13 mouse cellular contexts compared by ENCODE assay signal in genomic region chr13:108060286-108060885, GRCm38 (mm10). TPM values are rescaled to one million over a fixed set of nuclear protein-coding genes. Genes with fewer than 3 reads are reported as not detected.
DNase-seq lines count a peak whose midpoint lies in the region; ATAC-seq and TF ChIP-seq lines count a peak whose summit lies in the region.
"Had no signal": no experiment of that assay in that cellular context is flagged by ENCODE, and none has a peak within 500 bp of the region (broad histone marks: within the 10 kb centered on the region; RNA-seq: fewer than 3 reads in every experiment).

No protein-coding gene starts in this region.

- WGBS in forebrain, embryonic 15.5 days, result 4% methylated on average over 7 of the region's 7 CpGs
- 13% methylated on average over 7 of the region's 7 CpGs for whole genome bisulfite sequencing in midbrain, embryonic 11.5 days

- no peaks in the 10 kb centered on the region for H3K27me3 ChIP-seq in forebrain, embryonic 15.5 days
- no peaks in the 10 kb centered on the region for H3K27me3 ChIP-seq in midbrain, embryonic 11.5 days (ENCODE audit: control insufficient read depth, insufficient read depth, low read length)
- H3K27me3 ChIP-seq: limb, embryonic 13.5 days; neural tube, embryonic 12.5 days had no signal

- H3K4me2 ChIP-seq in forebrain, embryonic 15.5 days (replicated peaks), result no peak overlapping the region
- H3K4me2 ChIP-seq in midbrain, embryonic 11.5 days, result no peak overlapping the region
- H3K4me2 ChIP-seq: limb, embryonic 13.5 days; neural tube, embryonic 12.5 days had no signal

- peak in 1 of 2 experiments; percentile 43 for DNase-seq in layer of hippocampus, adult 2 months (ENCODE audit: low spot score in 2 of 2)
- no peak for DNase-seq in layer of hippocampus, adult 9-10 months (ENCODE audit: low spot score)
- peak; percentile 25 for DNase-seq in embryo, embryonic 11 days
- peak; percentile 91 for DNase-seq in midbrain, embryonic 11.5 days (ENCODE audit: low spot score, missing footprints)
- DNase-seq in thymus, postnatal 36 days, result no peak
- no peak for DNase-seq in right cerebral cortex, postnatal 25 days
- DNase-seq: thymus, adult 18-20 months had no signal

- H3K9ac ChIP-seq in forebrain, embryonic 15.5 days (replicated peaks), result no peak overlapping the region
- H3K9ac ChIP-seq in midbrain, embryonic 11.5 days (ENCODE audit: low read length), result no peak overlapping the region
- H3K9ac ChIP-seq: limb, embryonic 13.5 days; neural tube, embryonic 12.5 days had no signal

- TF ChIP-seq CTCF in layer of hippocampus, adult 2 months (conservative IDR thresholded peaks at IDR 0.05), result no peak

- peak overlapping the region; percentile 72 for H3K27ac ChIP-seq in layer of hippocampus, adult 2 months
- peak overlapping the region; percentile 44; the same call in 1 of the 2 replicates for H3K27ac ChIP-seq in forebrain, embryonic 15.5 days (replicated peaks)
- no peak overlapping the region for H3K27ac ChIP-seq in midbrain, embryonic 11.5 days (ENCODE audit: low read depth, low read length)
- H3K27ac ChIP-seq: heart, embryonic 10.5 days; limb, embryonic 13.5 days; neural tube, embryonic 12.5 days had no signal

- H3K4me1 ChIP-seq in forebrain, embryonic 15.5 days, result peaks cover 15% of the 10 kb centered on the region
- H3K4me1 ChIP-seq in midbrain, embryonic 11.5 days (ENCODE audit: control insufficient read depth, insufficient read depth, low read length), result peaks cover 40% of the 10 kb centered on the region

- peak; percentile 92 for ATAC-seq in forebrain, embryonic 15.5 days (replicated peaks)
- peak; percentile 72 for ATAC-seq in midbrain, embryonic 11.5 days (ENCODE audit: low FRiP score)
- ATAC-seq: activated CD4-positive, CD25-positive, alpha-beta regulatory T cell, adult 4 months; intestine, embryonic 16.5 days had no signal

- no peak overlapping the region for H3K4me3 ChIP-seq in layer of hippocampus, adult 2 months
- H3K4me3 ChIP-seq in forebrain, embryonic 15.5 days, result no peak overlapping the region
- no peak overlapping the region for H3K4me3 ChIP-seq in midbrain, embryonic 11.5 days (ENCODE audit: low read depth, low read length)
- H3K4me3 ChIP-seq: heart, embryonic 10.5 days; limb, embryonic 13.5 days; neural tube, embryonic 12.5 days had no signal

- H3K9me3 ChIP-seq in forebrain, embryonic 15.5 days, result no peaks in the 10 kb centered on the region
- H3K9me3 ChIP-seq in midbrain, embryonic 11.5 days (ENCODE audit: control insufficient read depth, low read length), result no peaks in the 10 kb centered on the region
- H3K9me3 ChIP-seq: heart, embryonic 10.5 days; limb, embryonic 13.5 days; neural tube, embryonic 12.5 days had no signal

- no peaks in the 10 kb centered on the region for H3K36me3 ChIP-seq in forebrain, embryonic 15.5 days
- no peaks in the 10 kb centered on the region for H3K36me3 ChIP-seq in midbrain, embryonic 11.5 days (ENCODE audit: control insufficient read depth, insufficient read depth, low read length)
- H3K36me3 ChIP-seq: heart, embryonic 10.5 days; limb, embryonic 13.5 days; neural tube, embryonic 12.5 days had no signal

RNA-seq across cellular contexts. Expression of gene Smim15, which starts 16.1 kb away (rescaled TPM):
- total RNA-seq in layer of hippocampus, adult 2 months (2021), result 10 to 100 TPM; 58.8 to 60.0 TPM
- polyA plus RNA-seq in forebrain, embryonic 15.5 days (2015; fragmentation: Nextera tagmentation; extraction: Ambion mirVana), result 43.9 and 47.7 TPM in 2 replicates
- 72.9 and 76.9 TPM in 2 replicates for polyA plus RNA-seq in midbrain, embryonic 11.5 days (2014; fragmentation: Nextera tagmentation; extraction: Ambion mirVana)

Comparison
In these comparisons a context has a peak if more than half of its experiments do, and no peak if none do; other contexts are left out.
1. DNase-seq: peak in embryo, embryonic 11 days (single experiment) and midbrain, embryonic 11.5 days (single experiment); none in layer of hippocampus, adult 9-10 months (single experiment), thymus, postnatal 36 days (0 of 2) and right cerebral cortex, postnatal 25 days (single experiment).